Mouse (Mus musculus) bone marrow macrophage, adult 2 months (primary cell): Measurements from ENCODE around the gene Bbx.

Source experiments
- CTCF ChIP-seq: IDR thresholded peaks from 2 replicates; pipeline ENCODE4 v1.5.1; 2012; ENCODE audit warnings: low read depth, mild to moderate bottlenecking, low read length, moderate library complexity
- POLR2A ChIP-seq: IDR thresholded peaks from 2 replicates; pipeline ENCODE4 v1.6.1; 2012; ENCODE audit warnings: mild to moderate bottlenecking, low read depth, low read length, borderline replicate concordance

DNA sequence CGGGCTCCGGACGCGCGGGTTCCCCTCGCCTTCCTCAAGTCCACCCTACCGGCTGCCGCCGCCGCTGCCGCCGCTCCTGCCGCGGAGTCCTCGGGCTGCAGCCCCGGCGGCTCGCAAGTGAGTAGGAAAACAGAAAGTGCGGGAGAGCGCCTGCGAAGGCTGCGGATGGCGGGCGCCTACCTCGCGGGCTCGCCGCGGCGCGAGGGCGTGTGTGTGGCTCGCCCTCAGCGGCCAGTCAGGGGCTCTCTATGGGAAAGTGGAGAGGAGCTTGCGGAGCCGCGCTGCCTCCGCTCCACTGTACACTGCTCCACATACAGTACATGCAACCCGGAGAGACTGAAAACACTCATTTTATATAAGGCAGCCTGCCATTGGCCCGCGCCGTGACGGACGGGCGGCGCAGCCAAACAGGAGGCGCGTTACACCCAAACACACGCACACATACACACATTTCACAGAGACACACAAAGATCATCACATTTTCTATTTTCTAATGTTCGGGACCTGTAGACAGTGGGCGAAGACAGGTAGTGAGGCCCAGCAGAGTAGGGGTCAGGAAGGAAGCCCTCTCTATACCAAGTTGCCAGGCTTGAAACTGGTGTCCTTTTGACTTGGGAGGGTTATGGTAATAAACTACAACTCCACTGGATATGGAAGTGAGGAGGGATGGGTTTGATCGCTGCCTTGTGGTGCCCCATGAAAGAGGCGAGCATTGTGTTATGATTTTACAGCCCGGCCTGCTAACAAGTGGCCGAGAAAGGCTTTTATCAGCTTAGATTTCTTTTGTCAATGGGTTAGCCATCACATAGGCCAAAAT is at the start of gene Bbx:
- no peak for TF ChIP-seq CTCF
- TF ChIP-seq POLR2A: no peak
